Mouse (Mus musculus) spleen, adult 10 weeks (tissue): ENCODE results near the gene Gm28539. TPM values are rescaled to one million over a fixed set of nuclear protein-coding genes. Genes with fewer than 3 reads are reported as not detected.

Source experiments
- polyA plus RNA-seq: library from polyadenylated mRNA; stranded (reverse); fragments of 350-450 nt; fragmentation: Illumina TruSeq; extraction: RNeasy Lipid Tissue Mini Kit (QIAGEN cat#74804); gene quantifications from one replicate; pipeline ENCODE4 v1.2.3, GENCODE M21; 2015; ENCODE audit warnings: low replicate concordance; ENCODE audit not compliant: insufficient read depth

The Gm28539 gene
- not detected for polyA plus RNA-seq

DNA sequence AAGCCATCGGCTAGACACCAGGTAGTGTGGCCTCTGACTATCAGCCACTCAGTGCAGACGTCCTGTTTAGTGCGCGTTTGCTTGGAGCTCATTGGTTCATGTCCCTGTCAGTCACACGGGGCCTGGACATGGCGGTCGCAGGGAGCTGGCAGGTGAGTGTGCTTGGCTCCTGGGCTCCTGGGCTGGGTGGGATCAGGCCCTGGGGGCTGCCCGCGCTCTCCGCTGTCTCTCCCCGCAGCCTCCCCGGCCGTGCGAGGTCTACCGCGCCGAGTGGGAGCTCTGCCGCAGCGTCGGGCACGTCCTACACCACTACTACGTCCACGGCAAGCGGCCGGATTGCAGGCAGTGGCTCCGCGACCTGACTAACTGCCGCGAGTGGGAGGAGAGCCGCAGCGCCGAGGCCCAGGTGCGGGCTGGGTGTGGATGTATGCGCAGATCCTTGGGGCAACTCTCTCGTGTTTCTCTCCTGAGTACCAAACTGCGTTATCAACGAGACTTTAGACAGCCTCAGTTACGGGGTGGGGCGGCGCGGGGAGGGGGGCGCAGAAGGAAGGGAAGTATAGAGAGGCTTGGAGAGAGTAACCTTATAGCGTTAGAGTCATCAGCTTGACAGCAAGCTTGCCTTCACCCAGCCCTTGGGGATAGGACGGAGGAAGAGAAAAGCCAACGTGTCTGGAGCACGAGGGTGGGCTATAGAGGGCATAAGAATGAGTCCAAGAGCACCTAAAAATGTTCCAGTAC lies at the start of gene Gm28539, which contains the start of gene 2510002D24Rik:
TSS of gene Gm28539 (plus strand) at position 117 of the 741 bp plus-strand sequence.
TSS of gene 2510002D24Rik (plus strand) at position 111 of the 741 bp plus-strand sequence.

DNA sequence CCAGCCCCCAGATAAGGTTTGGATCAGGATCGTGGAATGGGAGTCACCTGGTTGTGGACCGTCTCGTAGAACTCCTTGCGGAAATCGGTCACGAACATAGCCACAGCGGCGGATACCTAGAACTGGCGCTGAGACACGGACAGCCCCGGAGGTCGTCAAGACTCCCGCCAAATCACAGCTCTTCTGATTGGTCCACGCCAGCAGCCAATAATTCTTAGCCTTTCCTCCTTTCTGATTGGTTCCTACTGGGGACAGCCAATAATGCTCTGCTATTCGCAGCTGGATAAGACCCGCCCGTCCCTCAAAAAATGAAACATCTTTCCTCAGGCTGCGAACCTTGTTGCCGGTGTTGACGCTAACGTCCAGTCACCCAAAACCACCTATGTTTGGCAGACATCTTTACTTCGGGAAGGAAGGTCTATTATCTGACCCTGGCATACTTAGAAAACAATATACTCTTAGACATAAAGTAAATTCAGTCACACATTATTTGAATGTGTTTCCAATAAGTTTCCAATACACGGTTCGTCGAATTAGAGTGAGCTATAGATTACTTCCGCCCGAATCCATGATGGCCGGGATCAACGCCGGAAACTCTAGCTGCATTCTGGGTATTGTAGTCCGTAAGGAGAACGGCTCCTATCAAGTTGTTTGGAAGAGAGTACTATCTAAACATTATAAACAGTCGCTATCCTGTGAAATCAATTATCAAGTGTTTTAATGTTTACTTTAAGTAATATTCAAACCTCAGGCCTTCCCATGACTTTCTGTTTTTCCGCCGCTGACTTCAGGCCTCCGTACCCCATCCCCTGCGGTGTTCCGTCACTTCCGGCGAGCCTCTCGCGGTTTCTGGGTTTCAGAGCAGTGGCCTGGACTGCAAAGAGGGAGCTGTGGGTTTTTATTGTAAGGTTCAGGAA lies 24.7 kb upstream of the Gm28539 start, which contains the start of the genes Ufd1 and Cdc45:
TSS of gene Ufd1 (plus strand) at position 312 of the 917 bp plus-strand sequence.
TSS of gene Cdc45 (minus strand) at position 520 of the 917 bp plus-strand sequence.

DNA sequence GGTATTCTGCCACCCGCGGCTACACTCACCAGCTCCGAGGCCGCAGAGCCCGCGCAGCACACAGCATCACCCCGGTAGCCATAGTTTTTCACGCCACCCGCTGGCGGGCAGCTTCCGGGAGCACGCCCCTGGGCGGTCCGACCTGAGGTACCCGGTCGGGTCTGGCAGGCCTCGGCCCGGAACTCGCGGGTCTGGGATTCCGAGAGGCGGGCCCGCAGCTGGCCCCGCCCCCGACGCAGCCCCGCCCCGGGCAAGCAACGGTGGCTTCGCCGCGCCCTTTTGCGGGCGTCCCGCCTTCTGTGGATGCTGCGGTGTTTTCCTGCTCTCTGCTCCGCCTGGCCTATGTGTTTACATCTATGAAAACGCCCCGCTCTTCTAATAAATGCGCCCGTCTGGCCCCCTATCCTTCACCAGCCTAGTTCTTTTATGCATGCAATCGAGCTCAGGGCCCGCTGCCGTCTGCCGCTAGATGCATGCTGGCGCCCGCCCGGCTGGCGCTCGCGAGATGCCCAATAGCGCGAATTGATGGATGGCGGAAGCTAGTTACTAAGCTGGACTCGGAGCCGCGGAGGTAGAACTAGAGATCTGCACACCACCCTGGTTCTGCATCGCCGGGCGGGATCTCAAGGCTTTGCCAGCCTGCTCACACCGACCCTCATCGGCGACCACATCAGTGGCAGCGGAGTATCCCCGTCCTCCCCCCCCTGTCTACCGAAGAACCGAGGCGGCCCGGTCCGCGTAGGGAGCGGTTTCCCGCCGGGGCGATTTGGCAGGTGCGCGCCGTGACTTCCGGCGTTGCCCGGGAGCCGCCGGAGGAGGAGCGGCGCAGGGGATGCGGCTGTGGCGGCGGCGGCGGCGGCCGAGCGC lies 40.3 kb downstream of the Gm28539 start, which contains the start of the genes Mrpl40 and Hira:
TSS of gene Mrpl40 (minus strand) at position 421 of the 867 bp plus-strand sequence.
TSS of gene Hira (plus strand) at position 596 of the 867 bp plus-strand sequence.

Other genes starting within 250 kb of the Gm28539 start
- not detected for gene Tbx1, start 245.9 kb upstream of the Gm28539 start, polyA plus RNA-seq
- gene Gp1bb, start 214.2 kb upstream of the Gm28539 start, polyA plus RNA-seq = 0.77 TPM
- gene Gm49601, start 210.2 kb upstream of the Gm28539 start, polyA plus RNA-seq = 0.68 TPM
- gene Sept5, start 206.6 kb upstream of the Gm28539 start, polyA plus RNA-seq = 1.4 TPM
- gene Cldn5, start 59.7 kb upstream of the Gm28539 start, polyA plus RNA-seq = 11.5 TPM
- 116 TPM for gene Ufd1, start 24.8 kb upstream of the Gm28539 start, polyA plus RNA-seq
- 8.2 TPM for gene Cdc45, start 24.6 kb upstream of the Gm28539 start, polyA plus RNA-seq
- 38.5 TPM for gene 2510002D24Rik, start within 50 bp of the Gm28539 start, polyA plus RNA-seq
- 58.6 TPM for gene Mrpl40, start 40.3 kb downstream of the Gm28539 start, polyA plus RNA-seq
- gene Hira, start 40.5 kb downstream of the Gm28539 start, polyA plus RNA-seq = 36.9 TPM